Mouse (Mus musculus) gastrocnemius, postnatal 10 days (tissue): ENCODE data around the gene Crmp1. TPM values are rescaled to one million over a fixed set of nuclear protein-coding genes. Genes with fewer than 3 reads are reported as not detected.
A peak's percentile ranks its signal among the peaks of the same experiment; 100 is the strongest.

ENCODE experiments used
- DNase-seq: peaks from one replicate; pipeline ENCODE4 v3.0.0; 2021; ENCODE audit warnings: mixed read lengths
- long read RNA-seq, 2 experiments: library from polyadenylated mRNA; stranded (forward); transcript quantifications; one replicate each; pipeline ENCODE4 v2.0.0; 2021
- total RNA-seq, 2 experiments: library from RNA; stranded (reverse); gene quantifications; 2 replicates each; pipeline ENCODE4 v1.2.3; 2021

Crmp1 gene
- total RNA-seq, result 1 to 10 TPM; 1.5 to 2.5 TPM
- long read RNA-seq, experiment 1, partial matches to known transcripts, result 1 of 3 reads
- long read RNA-seq, experiment 1, other reads (novel, unspliced or antisense), result 0 of 3 reads
- long read RNA-seq, experiment 2, partial matches to known transcripts, result 0 of 1 reads
- long read RNA-seq, experiment 2, other reads (novel, unspliced or antisense), result 0 of 1 reads

GRCm38 (mm10) chr5:37241651-37242151 is at the start of gene Crmp1:
TSS of gene Crmp1 (plus strand) at chr5:37241940.
- no peak for DNase-seq

- no peak for DNase-seq
These were observed 45.5 kb upstream of the Crmp1 start for GRCm38 (mm10) chr5:37196196-37196595.

GRCm38 (mm10) chr5:37196666-37197250 is 45.0 kb upstream of the Crmp1 start:
- DNase-seq, result no peak

DNA sequence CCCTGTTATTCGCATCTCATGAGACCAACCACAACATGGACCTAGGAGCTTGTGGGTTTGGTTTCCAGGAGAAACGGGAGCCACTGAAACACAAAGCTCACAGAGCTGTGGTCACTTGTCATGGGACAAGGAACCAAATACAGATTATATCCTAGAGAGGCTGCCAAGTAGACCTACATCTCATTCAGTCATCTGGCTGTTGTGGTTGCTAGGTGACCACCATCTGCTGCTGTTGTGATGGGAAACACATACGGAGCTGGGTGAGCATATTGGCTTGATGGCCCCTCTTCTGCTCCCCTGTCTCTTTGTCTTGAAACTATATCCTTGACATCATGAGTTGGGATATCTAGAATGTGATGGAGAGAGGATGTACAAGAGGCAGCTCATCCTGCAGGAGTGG is 44.3 kb upstream of the Crmp1 start:
- no peak for DNase-seq

- DNase-seq, result peak; percentile 12
These were observed 43.6 kb upstream of the Crmp1 start for GRCm38 (mm10) chr5:37198011-37198688.

- no peak for DNase-seq
These were observed 39.5 kb upstream of the Crmp1 start for GRCm38 (mm10) chr5:37202285-37202684.

GRCm38 (mm10) chr5:37204886-37205285 is 36.9 kb upstream of the Crmp1 start:
- DNase-seq, result no peak

DNA sequence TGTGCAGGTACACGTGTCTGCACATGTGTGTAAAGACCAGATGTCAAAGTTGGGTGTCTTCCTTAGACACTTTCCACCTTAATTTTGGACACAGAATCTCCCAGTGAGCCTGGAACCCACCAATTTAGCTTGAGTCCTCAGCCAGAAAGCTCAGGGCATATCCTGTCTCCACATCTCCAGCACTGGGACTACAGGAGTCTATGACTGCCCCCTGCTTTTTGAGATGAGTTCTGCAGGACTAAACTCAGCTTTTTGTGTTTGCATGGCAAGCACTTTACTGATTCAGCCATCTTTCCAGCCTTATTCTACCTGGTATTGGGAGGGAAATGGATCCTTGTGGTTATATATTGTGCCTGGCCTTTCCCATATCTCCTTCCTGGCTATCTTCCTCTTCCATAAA is 36.3 kb upstream of the Crmp1 start:
- DNase-seq, result no peak

DNA sequence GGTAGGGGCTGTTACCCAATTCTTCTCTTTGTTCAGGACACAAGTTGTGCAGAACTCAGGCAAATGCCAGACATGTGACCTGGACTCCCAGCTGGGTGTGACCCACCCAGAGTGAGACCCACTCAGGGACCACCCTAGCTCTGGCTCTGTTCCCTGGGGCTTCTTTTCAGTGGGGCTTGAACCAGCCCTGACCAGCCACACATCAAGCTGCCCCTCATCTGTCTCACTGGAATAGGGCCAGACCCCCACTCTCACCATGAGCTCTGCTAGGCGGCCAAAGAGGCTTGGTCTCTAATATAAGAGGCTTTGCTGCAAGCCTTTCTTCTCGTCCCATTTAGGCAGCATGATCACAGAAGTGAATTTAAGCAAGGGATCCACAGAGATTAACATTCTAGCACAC is 35.4 kb upstream of the Crmp1 start:
- DNase-seq, result no peak

DNA sequence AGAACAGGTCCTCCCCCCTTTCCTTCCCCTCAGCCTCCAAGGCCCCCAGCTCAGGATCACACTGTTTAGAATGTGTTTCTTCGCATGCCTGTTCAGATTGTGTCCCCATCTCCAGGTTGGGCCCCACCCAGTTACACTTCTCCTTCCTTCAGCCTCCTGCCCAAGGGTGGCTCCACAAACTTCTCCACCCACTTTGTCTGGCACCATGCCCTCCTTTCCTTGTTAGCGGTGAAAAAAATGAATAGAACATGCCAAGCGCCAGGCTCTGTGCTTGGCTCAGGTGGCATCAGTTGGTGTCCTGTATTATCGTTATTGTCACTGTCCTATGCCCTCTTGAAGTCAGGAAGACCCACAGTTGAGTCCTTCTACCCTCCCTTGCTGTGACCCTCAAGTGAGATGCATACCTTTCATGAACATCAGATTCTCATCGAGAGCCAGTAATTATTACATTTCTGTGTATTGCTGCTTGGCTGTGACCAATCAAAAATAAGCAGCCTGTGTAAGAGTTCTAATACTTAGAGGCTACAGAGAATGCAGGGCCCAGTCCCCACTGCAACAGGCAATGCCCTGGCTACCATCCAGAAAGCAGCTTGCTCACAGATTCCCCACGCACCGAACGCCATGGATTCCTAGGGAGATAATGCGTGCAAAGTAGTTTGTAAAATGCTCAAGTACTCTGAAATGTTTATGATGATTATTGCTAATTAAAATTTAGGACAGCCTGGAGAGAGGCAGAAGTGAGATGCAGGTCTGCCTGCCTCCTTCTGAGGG is 28.6 kb upstream of the Crmp1 start:
- no peak for DNase-seq

- no peak for DNase-seq
These were observed 28.0 kb upstream of the Crmp1 start for GRCm38 (mm10) chr5:37213709-37214103.

DNA sequence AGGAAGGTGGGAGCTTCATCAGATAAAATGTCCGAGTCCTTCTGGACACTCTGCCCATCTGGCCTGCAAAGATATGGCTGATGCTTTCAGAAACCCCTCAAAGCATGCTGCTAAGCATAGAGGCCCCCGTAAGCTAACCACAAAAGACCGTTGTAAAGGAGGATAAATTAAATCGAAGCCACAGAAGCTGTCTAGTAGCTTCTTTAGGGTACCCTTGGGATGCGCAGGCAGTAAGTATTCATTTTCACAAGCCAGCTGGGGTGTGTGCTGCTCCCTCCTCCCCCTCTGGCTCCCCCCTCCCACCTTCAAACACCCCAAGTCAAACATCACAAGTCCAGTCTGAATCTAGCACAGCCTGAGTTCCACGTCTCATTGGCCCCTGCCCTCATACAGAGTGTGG is 27.1 kb upstream of the Crmp1 start:
- DNase-seq, result no peak

- no peak for DNase-seq
These were observed 26.5 kb upstream of the Crmp1 start for GRCm38 (mm10) chr5:37215276-37215675.

GRCm38 (mm10) chr5:37219615-37220014 is 22.1 kb upstream of the Crmp1 start:
- DNase-seq, result no peak

GRCm38 (mm10) chr5:37220575-37220974 is 21.2 kb upstream of the Crmp1 start:
- no peak for DNase-seq

- DNase-seq, result no peak
These were observed 20.2 kb upstream of the Crmp1 start for GRCm38 (mm10) chr5:37221563-37221962.

- no peak for DNase-seq
These were observed 19.4 kb upstream of the Crmp1 start for GRCm38 (mm10) chr5:37222316-37222715.

DNA sequence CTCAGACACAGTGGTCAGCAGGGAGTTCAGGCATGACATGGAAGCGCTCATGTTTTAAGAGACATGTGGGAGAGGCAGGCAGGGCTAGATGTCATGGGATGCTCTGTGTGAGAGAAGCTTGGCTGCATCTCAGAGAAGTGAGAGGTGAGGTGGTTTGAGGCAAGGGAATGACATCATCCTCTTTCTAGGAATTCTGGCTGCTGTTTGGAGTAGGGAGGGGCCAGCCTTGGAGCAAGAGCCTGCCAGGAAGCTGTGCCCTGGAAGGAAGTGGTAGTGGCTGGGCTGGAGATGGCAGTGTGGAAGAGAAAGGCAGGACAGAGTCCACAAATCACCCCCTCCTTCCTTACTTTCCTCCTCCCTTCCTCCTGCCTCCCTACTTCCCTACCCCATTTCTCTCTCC is 16.0 kb upstream of the Crmp1 start:
- DNase-seq, result no peak

- no peak for DNase-seq
These were observed 13.6 kb upstream of the Crmp1 start for GRCm38 (mm10) chr5:37227956-37228680.

DNA sequence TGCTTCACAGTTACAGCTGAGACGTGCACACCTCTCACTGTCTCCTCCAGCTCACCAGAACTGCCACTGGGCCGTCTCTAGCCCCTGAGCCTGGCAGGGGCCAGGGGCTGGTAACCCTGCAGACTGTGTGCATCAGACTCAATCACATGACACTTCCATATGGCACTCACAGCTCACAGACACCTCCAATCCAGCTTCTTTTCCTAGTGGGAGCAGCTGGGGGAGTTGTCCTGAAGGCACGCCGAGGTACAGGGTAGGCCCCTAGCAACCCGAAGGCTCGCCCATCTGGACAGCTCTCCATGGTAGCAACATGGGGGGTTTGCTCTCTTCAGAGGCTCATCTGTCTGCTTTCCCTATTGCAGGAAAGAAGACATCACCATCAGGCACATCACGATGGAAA is 12.8 kb upstream of the Crmp1 start:
- no peak for DNase-seq

DNA sequence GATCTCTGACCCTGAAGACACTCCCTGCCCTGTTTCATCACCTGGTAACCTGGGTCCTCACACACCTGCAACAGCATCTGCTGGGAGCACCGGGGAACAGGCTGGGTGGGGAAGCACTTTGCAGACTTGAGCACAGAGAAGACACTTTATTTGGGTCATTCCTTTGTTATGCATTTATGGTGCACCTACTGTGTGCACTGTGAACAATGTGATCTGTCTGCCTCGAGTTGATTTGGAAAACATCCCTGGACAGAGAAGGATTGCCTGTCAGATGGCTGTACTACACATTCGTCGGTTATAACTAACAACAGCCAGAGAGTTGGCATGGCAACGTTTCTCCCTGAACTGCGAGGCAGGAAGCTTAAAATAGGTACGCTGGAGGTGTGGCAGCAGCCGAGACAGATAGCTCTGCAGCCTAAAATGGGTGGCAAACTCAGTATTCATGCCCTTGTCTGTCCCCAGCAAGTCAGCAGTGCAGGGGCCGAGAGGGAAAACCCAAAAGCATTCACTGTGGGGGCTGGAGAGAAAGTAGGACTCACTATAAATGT is 8.7 kb upstream of the Crmp1 start:
- no peak for DNase-seq

- no peak for DNase-seq
These were observed 3.1 kb upstream of the Crmp1 start for GRCm38 (mm10) chr5:37238654-37239053.
